Mouse (Mus musculus): ENCODE measurements at regions not wholly inside any gene's neighbourhood (a gene's known extent, or its start where the extent isn't known, plus 50 kb on each side); places are given as distances from the start of the nearest gene placed in this dataset.
"Not testable (repeated sequence)": the region's sequence is repeated elsewhere in the genome, so short reads cannot be mapped to it uniquely, and the experiment has no call there.

- not testable (repeated sequence) for H3K4me3 ChIP-seq; H3K27me3 ChIP-seq; H3K4me2 ChIP-seq; H3K27ac ChIP-seq; H3K9ac ChIP-seq; H3K36me3 ChIP-seq; ATAC-seq (ENCODE audit: insufficient number of reproducible peaks, low FRiP score, low TSS enrichment, low read depth); H3K9me3 ChIP-seq; H3K4me1 ChIP-seq
- 40% methylated on average over 3 of the region's 3 CpGs for WGBS
Observed at GRCm38 (mm10) chr16:42501109-42501508, 160.7 kb upstream of the Gap43 start.

GRCm38 (mm10) chr16:42499514-42499913, 159.1 kb upstream of the Gap43 start:
- H3K27ac ChIP-seq: no peak overlapping the region
- no peaks in the 10 kb centered on the region for H3K4me1 ChIP-seq
- H3K4me2 ChIP-seq: no peak overlapping the region
- H3K36me3 ChIP-seq: no peaks in the 10 kb centered on the region
- no peak overlapping the region for H3K9ac ChIP-seq
- ATAC-seq (ENCODE audit: insufficient number of reproducible peaks, low FRiP score, low TSS enrichment, low read depth): no peak
- no peaks in the 10 kb centered on the region for H3K9me3 ChIP-seq
- 88% methylated on average over 6 of the region's 6 CpGs for WGBS
- no peaks in the 10 kb centered on the region for H3K27me3 ChIP-seq
- no peak overlapping the region for H3K4me3 ChIP-seq

DNA sequence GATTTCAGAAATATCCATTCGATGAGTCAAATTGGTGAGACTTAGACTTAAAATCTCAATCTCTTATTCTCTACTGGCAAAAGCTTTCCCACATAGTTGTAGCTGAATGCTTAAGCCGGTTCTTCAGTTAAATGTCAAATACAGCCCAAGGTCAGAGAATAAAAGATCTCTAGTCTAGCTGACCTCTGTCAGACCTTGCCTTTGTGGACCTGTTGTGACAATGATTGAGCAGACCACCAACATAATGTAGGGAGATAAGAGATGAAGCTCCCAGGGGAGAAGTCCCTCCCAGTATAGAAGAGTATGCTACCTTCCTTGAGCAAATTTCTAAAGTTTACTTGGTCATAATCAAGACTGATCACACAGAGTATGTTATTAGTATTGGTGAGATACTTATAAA, 157.9 kb upstream of the Gap43 start:
- Histone ChIP-seq H3K27me3 (no peaks in the 10 kb centered on the region), H3K4me1 (no peaks in the 10 kb centered on the region), H3K36me3 (no peaks in the 10 kb centered on the region), H3K4me3 (no peak overlapping the region), H3K9me3 (no peaks in the 10 kb centered on the region), H3K9ac (no peak overlapping the region), H3K4me2 (no peak overlapping the region), H3K27ac (no peak overlapping the region)
- ATAC-seq (ENCODE audit: insufficient number of reproducible peaks, low FRiP score, low TSS enrichment, low read depth): no peak
- WGBS: 93% methylated on average over 2 of the region's 2 CpGs

GRCm38 (mm10) chr16:42493596-42493995, 153.1 kb upstream of the Gap43 start:
- no peaks in the 10 kb centered on the region for H3K36me3 ChIP-seq
- no peak overlapping the region for H3K9ac ChIP-seq
- no peak for ATAC-seq (ENCODE audit: insufficient number of reproducible peaks, low FRiP score, low TSS enrichment, low read depth)
- H3K4me2 ChIP-seq: no peak overlapping the region
- no peaks in the 10 kb centered on the region for H3K9me3 ChIP-seq
- H3K4me1 ChIP-seq: no peaks in the 10 kb centered on the region
- no peaks in the 10 kb centered on the region for H3K27me3 ChIP-seq
- H3K4me3 ChIP-seq: no peak overlapping the region
- 88% methylated on average over 1 of the region's 1 CpGs for WGBS
- no peak overlapping the region for H3K27ac ChIP-seq

- WGBS: 58% methylated on average over 4 of the region's 4 CpGs
- Histone ChIP-seq H3K9ac (no peak overlapping the region), H3K27ac (no peak overlapping the region), H3K4me1 (no peaks in the 10 kb centered on the region), H3K4me3 (no peak overlapping the region), H3K4me2 (no peak overlapping the region), H3K27me3 (no peaks in the 10 kb centered on the region), H3K36me3 (no peaks in the 10 kb centered on the region), H3K9me3 (no peaks in the 10 kb centered on the region)
- no peak for ATAC-seq (ENCODE audit: insufficient number of reproducible peaks, low FRiP score, low TSS enrichment, low read depth)
Observed at GRCm38 (mm10) chr16:42488745-42489144, 148.3 kb upstream of the Gap43 start.

GRCm38 (mm10) chr16:42479978-42480377, 139.5 kb upstream of the Gap43 start:
- Histone ChIP-seq H3K4me1 (no peaks in the 10 kb centered on the region), H3K27ac (no peak overlapping the region), H3K9me3 (no peaks in the 10 kb centered on the region), H3K9ac (no peak overlapping the region), H3K4me3 (no peak overlapping the region), H3K36me3 (no peaks in the 10 kb centered on the region), H3K27me3 (no peaks in the 10 kb centered on the region), H3K4me2 (no peak overlapping the region)
- WGBS: 71% methylated on average over 5 of the region's 5 CpGs
- no peak for ATAC-seq (ENCODE audit: insufficient number of reproducible peaks, low FRiP score, low TSS enrichment, low read depth)

DNA sequence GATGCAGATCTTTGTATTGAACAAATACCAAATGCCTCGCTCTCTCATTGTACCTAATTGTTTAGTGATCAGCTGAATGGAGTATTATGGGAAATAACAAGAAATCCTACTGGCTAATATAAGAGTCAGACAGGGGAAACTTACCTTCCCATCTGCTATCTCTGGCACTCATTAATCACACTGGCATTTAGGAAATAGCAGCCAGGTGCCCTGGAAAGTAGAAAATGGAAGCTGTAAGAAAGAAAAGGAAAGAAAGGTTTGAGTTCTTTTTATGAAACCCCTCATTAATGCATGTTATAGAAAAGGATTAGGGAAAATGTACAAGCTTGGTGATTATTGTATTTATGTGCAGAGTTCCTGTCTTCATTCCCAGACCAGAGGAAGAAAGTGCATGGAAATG, 126.5 kb upstream of the Gap43 start:
- no peak overlapping the region for H3K27ac ChIP-seq
- H3K4me1 ChIP-seq: no peaks in the 10 kb centered on the region
- no peaks in the 10 kb centered on the region for H3K36me3 ChIP-seq
- no peaks in the 10 kb centered on the region for H3K27me3 ChIP-seq
- no peak for ATAC-seq (ENCODE audit: insufficient number of reproducible peaks, low FRiP score, low TSS enrichment, low read depth)
- H3K9ac ChIP-seq: no peak overlapping the region
- H3K9me3 ChIP-seq: no peaks in the 10 kb centered on the region
- H3K4me3 ChIP-seq: no peak overlapping the region
- WGBS: 80% methylated on average over 1 of the region's 1 CpGs
- H3K4me2 ChIP-seq: no peak overlapping the region

DNA sequence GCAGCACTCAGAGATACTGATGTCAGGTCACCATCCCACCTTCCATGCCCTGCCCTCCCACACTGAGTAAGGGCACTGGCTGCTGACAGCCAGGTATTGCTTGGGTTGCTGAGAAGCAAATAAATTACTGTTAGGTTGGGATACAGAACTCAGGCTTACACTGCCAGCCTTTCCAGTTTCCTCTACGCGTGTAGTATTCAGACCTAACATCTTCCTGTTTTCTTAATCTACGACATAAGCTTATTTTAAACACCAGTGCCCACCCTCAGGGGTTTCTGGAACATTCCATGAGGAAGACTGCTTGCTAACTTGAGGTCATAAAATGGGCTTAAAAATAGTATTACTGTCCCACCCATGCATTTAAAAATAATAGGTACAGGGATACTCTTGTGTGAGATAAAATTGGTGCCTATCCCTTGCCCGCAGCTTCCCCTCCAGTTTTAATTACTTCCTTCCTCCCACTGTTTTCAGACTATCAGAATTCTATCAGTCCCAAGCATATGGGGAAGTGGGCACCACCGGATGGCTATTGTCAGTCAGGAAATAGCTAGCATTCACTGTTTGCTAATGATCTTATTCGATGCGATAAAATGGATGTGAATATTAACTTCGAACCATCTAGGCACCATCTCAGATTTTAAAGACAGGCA, 116.0 kb upstream of the Gap43 start:
- no peak overlapping the region for H3K27ac ChIP-seq

GRCm38 (mm10) chr16:42453338-42453737, 112.9 kb upstream of the Gap43 start:
- Histone ChIP-seq H3K4me2 (no peak overlapping the region), H3K9ac (no peak overlapping the region), H3K4me3 (no peak overlapping the region), H3K9me3 (no peaks in the 10 kb centered on the region), H3K27ac (no peak overlapping the region), H3K27me3 (no peaks in the 10 kb centered on the region), H3K4me1 (no peaks in the 10 kb centered on the region), H3K36me3 (no peaks in the 10 kb centered on the region)
- WGBS: 72% methylated on average over 5 of the region's 5 CpGs
- ATAC-seq (ENCODE audit: insufficient number of reproducible peaks, low FRiP score, low TSS enrichment, low read depth): no peak

More for the DNA sequence above, 116.0 kb upstream of the Gap43 start:
- Histone ChIP-seq H3K27me3 (no peaks in the 10 kb centered on the region), H3K9me3 (no peaks in the 10 kb centered on the region), H3K4me1 (no peaks in the 10 kb centered on the region), H3K4me2 (no peak overlapping the region), H3K4me3 (no peak overlapping the region), H3K36me3 (no peaks in the 10 kb centered on the region), H3K9ac (no peak overlapping the region)
- WGBS: 69% methylated on average over 8 of the region's 8 CpGs
- no peak for ATAC-seq (ENCODE audit: insufficient number of reproducible peaks, low FRiP score, low TSS enrichment, low read depth)

DNA sequence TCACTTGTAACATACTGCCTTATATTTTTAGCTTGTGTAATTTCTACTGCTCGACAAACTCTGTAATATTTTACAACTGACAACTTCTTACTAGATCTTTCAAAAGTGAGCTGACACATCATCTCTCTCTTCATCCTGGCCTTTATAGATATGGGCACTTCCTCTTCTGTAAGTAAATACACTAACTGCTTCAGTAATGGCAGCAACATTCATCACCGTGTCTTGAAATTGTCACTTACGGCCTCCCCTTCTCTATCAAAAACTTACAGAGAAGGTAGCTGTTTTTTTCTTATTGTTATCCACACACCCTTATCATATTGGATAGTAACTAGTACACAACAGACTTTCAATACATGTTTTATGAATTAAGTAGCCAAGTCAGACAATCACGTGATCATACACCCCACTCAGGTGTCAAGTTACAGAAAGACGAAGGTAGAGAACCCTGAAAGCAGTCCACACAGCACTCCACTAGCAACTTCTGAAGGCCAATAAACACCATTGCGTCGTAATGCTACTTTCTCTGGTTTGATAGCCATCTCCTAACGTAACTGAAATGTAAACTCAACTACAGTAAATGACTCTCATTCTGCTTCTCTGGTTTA, 109.5 kb upstream of the Gap43 start:
- ATAC-seq (ENCODE audit: insufficient number of reproducible peaks, low FRiP score, low TSS enrichment, low read depth): no peak
- H3K27me3 ChIP-seq: no peaks in the 10 kb centered on the region
- H3K27ac ChIP-seq: no peak overlapping the region
- H3K36me3 ChIP-seq: no peaks in the 10 kb centered on the region
- no peak overlapping the region for H3K4me3 ChIP-seq
- no peaks in the 10 kb centered on the region for H3K4me1 ChIP-seq
- no peak overlapping the region for H3K9ac ChIP-seq
- H3K9me3 ChIP-seq: no peaks in the 10 kb centered on the region
- no peak overlapping the region for H3K4me2 ChIP-seq
- 64% methylated on average over 8 of the region's 8 CpGs for WGBS

- no peaks in the 10 kb centered on the region for H3K4me1 ChIP-seq
- no peak overlapping the region for H3K9ac ChIP-seq
- H3K9me3 ChIP-seq: no peaks in the 10 kb centered on the region
- 40% methylated on average over 6 of the region's 6 CpGs for WGBS
- no peak overlapping the region; the same call in 1 of the 2 replicates for H3K4me3 ChIP-seq
- H3K27ac ChIP-seq: no peak overlapping the region
- H3K27me3 ChIP-seq: no peaks in the 10 kb centered on the region
- no peaks in the 10 kb centered on the region for H3K36me3 ChIP-seq
- no peak overlapping the region for H3K4me2 ChIP-seq
- no peak for ATAC-seq (ENCODE audit: insufficient number of reproducible peaks, low FRiP score, low TSS enrichment, low read depth)
Observed at GRCm38 (mm10) chr16:42444863-42445423, 104.5 kb upstream of the Gap43 start.

DNA sequence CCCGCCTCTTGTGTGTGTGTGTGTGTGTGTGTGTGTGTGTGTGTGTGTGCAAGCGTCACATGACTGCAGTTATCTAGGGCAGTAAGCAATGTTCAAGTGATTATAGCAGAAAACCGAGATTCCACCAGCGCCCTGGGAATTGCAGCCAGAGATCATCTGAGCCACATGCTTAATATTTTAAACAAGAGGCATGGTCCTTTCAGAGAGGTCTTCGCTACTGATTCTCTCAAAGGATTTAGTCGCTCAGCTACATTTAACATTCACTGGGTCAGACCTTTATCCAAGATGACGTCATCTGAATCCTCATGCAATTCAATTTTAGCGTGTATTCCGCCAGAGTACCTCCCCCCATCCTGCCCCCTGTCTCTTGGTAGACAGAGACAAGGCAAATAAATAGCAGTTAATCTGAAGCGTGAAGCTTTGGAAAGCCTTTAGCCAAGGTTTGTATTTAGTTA, 104.0 kb upstream of the Gap43 start:
- H3K27ac ChIP-seq: no peak overlapping the region
- H3K9me3 ChIP-seq: no peaks in the 10 kb centered on the region
- no peak overlapping the region for H3K9ac ChIP-seq
- no peaks in the 10 kb centered on the region for H3K36me3 ChIP-seq
- WGBS: 57% methylated on average over 10 of the region's 10 CpGs
- H3K4me3 ChIP-seq: no peak overlapping the region; the same call in 1 of the 2 replicates
- H3K27me3 ChIP-seq: no peaks in the 10 kb centered on the region
- H3K4me1 ChIP-seq: no peaks in the 10 kb centered on the region
- ATAC-seq (ENCODE audit: insufficient number of reproducible peaks, low FRiP score, low TSS enrichment, low read depth): no peak
- H3K4me2 ChIP-seq: no peak overlapping the region

Data from limb, embryonic 15.5 days (tissue).